Mouse (Mus musculus) frontal cortex, postnatal 10 days (tissue): ENCODE data around the gene Ropn1.
A peak's percentile ranks its signal among the peaks of the same experiment; 100 is the strongest.
"Not testable (repeated sequence)": the region's sequence is repeated elsewhere in the genome, so short reads cannot be mapped to it uniquely, and the experiment has no call there.

ENCODE experiments used
- DNase-seq, 2 experiments: peaks; one replicate each; pipeline ENCODE4 v3.0.0; 2022; ENCODE audit warnings: low spot score in 2 of 2, mixed read lengths in 1 of 2

Gene Ropn1

GRCm38 (mm10) chr16:34690334-34691144 lies 40.8 kb downstream of the Ropn1 start, which contains the start of gene Ccdc14:
Ccdc14 (plus strand) TSS chr16:34690616.
- peak; percentile 79 to 80 for DNase-seq

GRCm38 (mm10) chr16:34691156-34691555 lies 41.4 kb downstream of the Ropn1 start:
- DNase-seq: no peak

- no peak for DNase-seq
Observed at GRCm38 (mm10) chr16:34694477-34694876, 44.8 kb downstream of the Ropn1 start.

- not testable (repeated sequence) for DNase-seq
Observed at GRCm38 (mm10) chr16:34698721-34699120, 49.0 kb downstream of the Ropn1 start.

GRCm38 (mm10) chr16:34700165-34700827 lies 50.6 kb downstream of the Ropn1 start:
- peak; percentile 41 to 66 for DNase-seq

GRCm38 (mm10) chr16:34700828-34701216 lies 51.1 kb downstream of the Ropn1 start:
- no peak for DNase-seq

- no peak for DNase-seq
Observed at GRCm38 (mm10) chr16:34706019-34706418, 56.3 kb downstream of the Ropn1 start.

- no peak for DNase-seq
Observed at GRCm38 (mm10) chr16:34706487-34706946, 56.8 kb downstream of the Ropn1 start.

- DNase-seq: no peak
Observed at GRCm38 (mm10) chr16:34711481-34711880, 61.8 kb downstream of the Ropn1 start.

- no peak for DNase-seq
Observed at GRCm38 (mm10) chr16:34725156-34725555, 75.4 kb downstream of the Ropn1 start.
